Mouse (Mus musculus) myocyte (in vitro differentiated cells): ENCODE measurements around the gene Tbc1d9.

Experiments used
- CEBPB ChIP-seq: IDR thresholded peaks from 2 replicates; pipeline ENCODE4 v1.6.1; 2011; ENCODE audit warnings: mild to moderate bottlenecking, moderate library complexity; ENCODE audit not compliant: poor library complexity, insufficient read depth, severe bottlenecking
- E2F4 ChIP-seq: IDR thresholded peaks from one replicate; pipeline ENCODE4 v1.6.1; 2011; ENCODE audit warnings: mild to moderate bottlenecking, control low read depth, moderate library complexity; ENCODE audit not compliant: insufficient read depth
- MYOD1 ChIP-seq, 3 experiments: IDR thresholded peaks; one replicate each; pipeline ENCODE4 v1.6.1; 2011; ENCODE audit warnings: control low read depth in 2 of 3, low read depth in 2 of 3, mild to moderate bottlenecking in 2 of 3, moderate library complexity in 1 of 3; ENCODE audit not compliant: insufficient read length in 2 of 3, control insufficient read depth in 1 of 3
- MYOG ChIP-seq, 3 experiments: IDR thresholded peaks; one replicate each; pipeline ENCODE4 v1.6.1; 2011; ENCODE audit warnings: control low read depth in 2 of 3, low read depth in 2 of 3, mild to moderate bottlenecking in 2 of 3; ENCODE audit not compliant: insufficient read length in 2 of 3, control insufficient read depth in 1 of 3, insufficient read depth in 1 of 3
- POLR2A ChIP-seq: IDR thresholded peaks from one replicate; pipeline ENCODE4 v1.6.1; 2011; ENCODE audit warnings: low read depth, mild to moderate bottlenecking, control low read depth, moderate library complexity; ENCODE audit not compliant: insufficient read length
- POLR2AphosphoS2 ChIP-seq: IDR thresholded peaks from one replicate; pipeline ENCODE4 v1.6.1; 2011; ENCODE audit warnings: low read depth, control low read depth; ENCODE audit not compliant: insufficient read length
- TCF12 ChIP-seq: IDR thresholded peaks from one replicate; pipeline ENCODE4 v1.6.1; 2011; ENCODE audit warnings: mild to moderate bottlenecking, control low read depth; ENCODE audit not compliant: poor library complexity, insufficient read depth, severe bottlenecking
- TCF3 ChIP-seq: IDR thresholded peaks from one replicate; pipeline ENCODE4 v1.6.1; 2011; ENCODE audit warnings: low read depth, control low read depth; ENCODE audit not compliant: insufficient read length

DNA sequence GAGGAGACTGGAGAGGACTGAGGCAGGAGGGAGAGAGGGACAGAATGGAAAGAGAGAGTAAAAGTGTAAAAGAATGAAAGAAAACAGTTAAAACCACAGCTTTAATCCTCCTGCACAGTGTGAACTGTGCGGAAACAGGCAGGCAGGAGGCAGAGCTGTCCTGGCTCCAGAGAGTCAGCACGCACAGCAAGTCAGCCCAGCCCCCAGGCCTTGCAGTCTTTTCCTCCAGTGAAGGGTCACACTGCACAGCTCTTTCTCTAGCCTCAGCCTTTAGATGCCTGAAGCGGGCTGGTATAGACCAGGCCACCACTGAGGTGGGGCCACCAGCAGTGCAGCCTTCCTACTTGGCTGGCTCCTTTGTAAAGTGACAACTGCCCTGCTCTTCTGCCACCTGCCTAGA, 155.4 kb downstream of the Tbc1d9 start:
- TF ChIP-seq POLR2A, result no peak
- no peak for TF ChIP-seq TCF12
- no peak for TF ChIP-seq E2F4
- TF ChIP-seq POLR2AphosphoS2, result no peak
- TF ChIP-seq MYOG (IDR thresholded peaks at IDR 0.05; ENCODE audit: control insufficient read depth in 1 of 3, insufficient read depth in 1 of 3, insufficient read length in 2 of 3, low read depth in 2 of 3), result no peak
- TF ChIP-seq TCF3, result no peak
- no peak for TF ChIP-seq MYOD1 (IDR thresholded peaks at IDR 0.05; ENCODE audit: control insufficient read depth in 1 of 3, insufficient read length in 2 of 3, low read depth in 2 of 3)
- TF ChIP-seq CEBPB, result no peak
